Mouse (Mus musculus) neutrophil, adult 5-6 weeks (primary cell): ENCODE results near the gene Apeh. TPM values are rescaled to one million over a fixed set of nuclear protein-coding genes. Genes with fewer than 3 reads are reported as not detected.
"Not testable (repeated sequence)": the region's sequence is repeated elsewhere in the genome, so short reads cannot be mapped to it uniquely, and the experiment has no call there.

Experiments used
- ATAC-seq: fragments of 151-379, 151-347 bp; 2 replicates; pipeline ENCODE4 v1.8.0; 2017; ENCODE audit warnings: mild to moderate bottlenecking, moderate TSS enrichment; ENCODE audit not compliant: insufficient number of reproducible peaks, poor library complexity, low FRiP score, severe bottlenecking; ENCODE audit errors: extremely low read depth
- total RNA-seq: library from RNA; stranded (forward); fragments of 200-1000 nt; gene quantifications from 2 replicates; pipeline ENCODE4 v1.2.3, GENCODE M21; 2017

Apeh gene
- 74.5 and 116 TPM in 2 replicates for total RNA-seq

DNA sequence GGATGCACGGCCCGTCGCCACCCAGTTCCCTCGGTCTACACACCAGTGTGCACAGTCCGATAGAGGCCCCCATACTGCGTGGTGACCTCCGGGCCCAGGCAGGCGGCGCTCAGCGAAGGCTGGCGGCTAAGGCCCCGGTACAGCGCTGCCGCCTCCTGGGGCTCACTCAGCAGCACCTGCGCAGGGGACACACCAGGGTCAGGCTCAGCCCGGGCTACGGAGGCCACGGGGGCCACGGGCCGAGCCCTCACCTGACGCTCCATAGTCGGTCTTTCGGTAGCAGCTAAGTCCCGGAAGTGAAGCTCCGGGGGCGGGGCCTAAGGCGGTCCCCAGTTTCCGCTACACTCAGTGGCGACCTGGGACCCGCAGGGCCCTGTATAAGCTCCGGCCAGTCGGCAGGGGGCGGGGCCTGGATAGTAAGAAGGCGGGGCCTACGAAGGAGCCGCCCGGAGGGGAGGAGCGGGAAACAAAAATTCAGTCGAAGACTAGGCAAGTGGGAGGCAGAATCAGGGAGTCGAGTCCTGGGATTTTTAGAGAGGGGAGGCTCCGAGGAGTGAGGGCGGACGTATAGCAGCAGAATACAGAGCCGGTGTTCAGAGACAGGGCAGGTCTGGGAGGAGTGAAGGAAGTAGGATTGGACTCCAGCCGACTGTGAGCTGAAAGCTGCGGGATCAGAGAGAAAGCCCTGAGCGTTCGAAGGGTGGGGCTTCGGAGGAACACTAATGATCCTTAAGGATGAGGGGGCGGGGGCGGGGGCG, at the start of gene Apeh:
Gene Apeh (minus strand): TSS at position 423 of the 758 bp plus-strand sequence.
- peak; percentile 84 for ATAC-seq

DNA sequence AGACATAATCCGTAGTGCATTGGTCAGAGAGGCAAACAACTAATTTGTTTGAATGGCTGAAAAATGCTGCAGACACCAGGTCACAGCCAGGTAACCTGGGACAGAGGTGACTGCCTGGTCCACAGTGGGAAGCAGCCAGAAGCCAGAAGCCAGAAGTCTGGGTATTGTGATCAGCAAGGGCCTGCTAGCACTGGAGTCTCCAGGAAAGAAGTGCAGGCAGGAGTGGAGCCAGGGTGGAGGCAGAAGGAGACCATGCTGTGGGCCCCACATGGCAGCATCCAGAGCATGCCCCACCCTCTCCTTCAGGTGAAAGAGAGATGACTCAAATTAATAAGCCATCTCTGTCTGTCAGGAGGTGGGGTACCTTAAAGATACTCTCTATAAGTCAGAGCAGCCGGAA, 49.1 kb upstream of the Apeh start:
- ATAC-seq: no peak

DNA sequence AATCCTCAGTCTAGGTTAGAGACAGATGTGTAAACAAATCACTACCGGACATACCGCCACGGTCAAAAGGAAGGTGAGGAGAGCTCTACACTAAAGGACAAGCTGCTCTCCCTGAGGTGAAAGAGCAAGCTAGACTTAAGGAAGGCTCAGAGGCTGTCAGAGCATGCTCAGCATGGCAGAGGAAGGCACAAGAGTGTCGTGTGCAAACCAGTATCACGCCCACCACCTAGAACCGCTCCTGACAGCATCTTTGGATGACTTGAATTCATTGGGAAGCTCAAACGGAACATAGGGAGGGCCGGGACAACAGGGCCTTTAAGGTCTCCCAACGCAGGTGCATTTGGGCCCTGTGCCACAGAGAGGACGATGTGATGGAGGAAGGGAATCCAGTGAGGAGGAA, 47.0 kb upstream of the Apeh start:
- no peak for ATAC-seq

DNA sequence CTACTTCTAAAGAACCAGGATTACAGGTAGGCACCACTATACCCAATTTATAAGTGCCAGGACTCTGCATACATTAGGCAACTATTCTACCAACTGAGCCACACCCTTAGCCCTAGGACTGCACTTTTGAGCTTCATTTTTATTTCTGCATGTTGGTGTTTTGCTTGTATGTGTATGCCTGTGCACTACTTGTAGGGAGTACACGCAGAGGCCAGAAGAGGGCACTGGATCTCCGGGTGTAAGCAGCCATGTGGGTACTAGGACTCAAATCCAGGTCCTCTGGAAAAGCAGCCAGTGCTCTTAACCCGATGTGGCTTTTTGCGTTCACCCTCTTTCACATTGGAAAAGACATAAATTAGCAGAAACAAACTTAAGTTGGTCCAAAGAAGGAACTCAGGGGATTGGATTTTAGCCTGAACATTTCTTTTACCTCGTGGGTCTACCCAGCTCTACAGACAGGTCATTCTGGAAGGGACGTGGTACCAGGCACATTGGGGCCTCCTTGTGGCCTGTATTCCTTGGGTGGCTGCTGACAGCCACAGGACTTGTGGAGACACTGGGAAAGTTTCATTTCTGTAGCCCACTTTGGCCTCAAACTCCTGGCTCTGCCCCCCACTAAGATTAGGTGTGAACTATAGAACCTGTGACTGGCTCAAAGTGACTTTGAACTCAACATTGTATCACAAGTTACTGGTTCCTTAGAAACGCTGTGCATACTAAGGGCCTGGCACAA, 45.7 kb upstream of the Apeh start:
- ATAC-seq: no peak

DNA sequence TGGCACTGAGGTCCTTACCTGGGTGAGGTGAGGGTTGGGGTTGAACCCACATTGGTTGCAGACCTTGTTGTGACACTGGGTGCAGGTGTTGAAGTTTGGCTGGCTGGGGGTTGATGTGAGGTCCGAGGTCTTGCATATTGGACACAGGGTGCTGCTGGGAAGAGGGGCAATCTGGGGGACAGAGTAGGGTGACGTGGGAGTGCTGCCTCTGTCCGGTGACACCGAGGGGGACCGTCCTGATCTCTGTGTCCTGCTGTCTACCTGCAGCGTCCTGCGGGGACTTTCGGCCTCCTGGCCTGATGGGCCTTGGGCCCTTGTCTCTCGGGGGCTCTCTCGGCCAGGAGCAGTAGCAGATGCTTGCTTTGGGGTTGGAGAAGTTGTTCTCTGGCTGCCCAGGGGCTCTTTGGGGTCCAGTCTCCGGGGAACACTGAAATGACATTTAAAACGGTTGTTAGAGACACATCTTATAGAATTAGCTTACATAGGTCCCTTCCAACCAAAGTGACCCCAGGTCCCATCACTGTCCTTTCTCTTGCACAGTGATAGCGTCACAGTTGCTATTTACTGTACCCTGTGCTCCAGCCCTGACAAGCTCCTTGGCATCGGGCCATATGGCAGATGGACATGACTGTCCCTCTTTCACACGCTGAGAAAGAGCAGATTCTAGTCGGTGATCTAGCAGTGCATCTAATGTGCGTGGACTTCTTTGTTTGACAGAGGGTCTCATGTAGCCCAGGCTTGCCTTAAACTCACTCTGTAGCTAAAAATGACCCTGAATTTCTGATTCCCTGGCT, 45.0 kb upstream of the Apeh start:
- no peak for ATAC-seq

DNA sequence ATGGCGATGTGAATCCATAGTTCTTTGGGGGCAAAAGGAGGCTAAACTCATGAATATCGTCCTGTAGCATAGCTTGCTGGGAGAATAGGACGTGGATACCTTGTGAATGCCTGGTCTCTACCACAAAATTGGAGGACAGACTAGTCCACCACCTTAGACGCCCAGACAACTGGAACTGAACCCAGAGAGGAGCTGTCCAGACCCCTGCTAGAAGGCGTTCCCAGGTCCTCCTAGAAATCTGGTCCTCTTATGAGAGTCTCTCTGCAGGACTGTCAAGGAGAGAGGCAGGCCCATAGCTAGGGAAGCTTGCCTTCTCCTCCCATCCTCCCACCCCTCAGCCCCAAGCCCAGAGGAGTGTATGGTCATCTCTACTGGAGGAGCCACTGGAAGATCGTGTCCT, 43.7 kb upstream of the Apeh start:
- no peak for ATAC-seq

DNA sequence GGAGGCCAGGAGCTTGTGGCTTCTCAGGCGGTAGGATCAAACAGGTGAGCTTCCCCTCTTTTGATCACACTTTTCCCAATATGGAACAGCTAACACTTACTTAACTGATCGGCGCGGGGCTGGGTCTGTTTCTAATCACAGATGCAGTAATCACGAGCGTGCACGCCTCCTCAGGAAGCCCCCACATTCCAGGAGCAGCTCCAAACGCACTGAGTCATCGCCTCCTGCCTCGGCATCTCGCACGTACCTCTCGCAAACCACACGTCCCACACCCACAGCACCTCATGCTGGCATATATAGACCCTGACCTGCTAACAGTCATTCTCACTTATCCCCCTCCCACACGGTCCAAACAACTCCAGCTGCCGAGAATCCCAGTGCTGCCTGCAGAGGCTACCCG, 43.1 kb upstream of the Apeh start:
- ATAC-seq: no peak

DNA sequence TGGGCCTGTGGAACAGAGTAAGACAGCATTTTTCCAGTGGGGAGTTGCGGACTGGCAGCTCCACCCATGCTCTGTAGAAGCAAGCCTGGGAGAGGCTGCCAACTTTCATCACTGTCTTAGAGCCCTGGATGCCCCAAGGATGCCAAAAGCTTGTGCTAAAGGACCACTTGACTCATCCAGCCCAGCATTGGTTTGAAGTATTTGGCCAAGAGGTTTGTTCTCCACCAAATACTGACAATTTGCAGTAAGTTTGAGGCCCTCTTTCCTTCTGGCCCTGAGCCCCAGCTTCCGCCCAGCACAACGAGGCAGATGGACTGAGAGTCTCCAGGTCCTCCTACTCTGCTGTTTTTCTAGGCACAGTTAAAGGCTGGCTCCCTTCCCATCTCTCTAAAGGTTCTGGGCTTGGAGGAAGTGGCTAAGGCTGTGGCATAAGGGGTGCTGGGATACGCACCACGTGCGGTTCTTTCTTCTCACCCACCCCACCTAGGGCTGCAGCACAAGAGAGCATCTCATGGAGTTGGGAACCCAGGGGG, 42.6 kb upstream of the Apeh start:
- no peak for ATAC-seq

DNA sequence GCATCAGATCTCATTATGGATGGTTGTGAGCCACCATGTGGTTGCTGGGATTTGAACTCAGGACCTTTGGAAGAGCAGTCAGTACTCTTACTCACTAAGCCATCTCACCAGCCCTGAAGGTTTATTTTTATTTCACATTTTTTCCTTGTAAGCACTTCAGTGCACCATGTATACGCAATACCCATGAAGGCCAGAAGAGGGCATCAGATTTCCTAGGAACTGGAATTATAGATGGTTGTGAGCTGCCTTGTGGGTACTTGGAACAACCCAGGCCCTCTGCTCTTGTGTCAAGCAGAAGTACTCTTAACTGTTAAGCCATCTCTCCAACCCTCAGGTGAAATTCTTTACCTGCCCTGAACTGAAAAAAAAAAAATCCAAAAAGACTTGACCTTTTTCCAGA, 41.8 kb upstream of the Apeh start:
- peak; percentile 19; the same call in 1 of the 2 replicates for ATAC-seq

DNA sequence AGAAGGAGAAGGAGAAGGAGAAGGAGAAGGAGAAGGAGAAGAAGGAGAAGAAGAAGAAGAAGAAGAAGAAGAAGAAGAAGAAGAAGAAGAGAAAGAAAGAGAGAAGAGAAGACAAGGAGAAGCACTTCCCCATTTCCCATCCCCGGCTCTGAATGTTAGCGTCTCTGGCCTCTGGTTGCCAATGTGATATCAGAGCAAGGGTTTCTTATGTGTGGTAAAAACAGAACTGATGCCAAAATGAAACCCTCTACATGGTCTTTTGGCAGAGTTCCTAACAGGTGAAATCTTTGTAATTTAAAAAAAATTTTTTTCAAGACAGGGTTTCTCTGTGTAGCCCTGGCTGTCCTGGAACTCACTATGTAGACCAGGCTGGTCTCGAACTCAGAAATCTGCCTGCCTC, 41.3 kb upstream of the Apeh start:
- not testable (repeated sequence) for ATAC-seq

DNA sequence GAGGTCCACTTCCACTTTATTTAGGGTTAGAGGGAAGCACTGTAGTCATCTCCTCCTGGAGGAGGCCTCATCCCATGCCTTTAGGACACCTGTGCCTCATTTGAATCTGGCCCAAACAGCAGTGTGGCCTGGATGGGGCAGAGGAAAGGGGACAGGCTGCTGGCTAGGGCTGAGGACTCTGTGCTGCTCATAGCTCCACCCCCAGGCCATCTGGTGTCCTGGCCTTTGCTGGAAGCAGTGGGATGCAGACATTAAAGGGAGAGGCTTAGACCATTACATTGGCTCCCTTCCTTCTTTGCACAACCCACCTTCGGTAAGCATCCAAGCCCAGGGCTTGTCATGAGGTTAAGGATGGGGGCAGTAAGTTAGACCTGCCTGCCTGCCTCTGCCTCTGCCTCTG, 39.1 kb upstream of the Apeh start:
- ATAC-seq: no peak

DNA sequence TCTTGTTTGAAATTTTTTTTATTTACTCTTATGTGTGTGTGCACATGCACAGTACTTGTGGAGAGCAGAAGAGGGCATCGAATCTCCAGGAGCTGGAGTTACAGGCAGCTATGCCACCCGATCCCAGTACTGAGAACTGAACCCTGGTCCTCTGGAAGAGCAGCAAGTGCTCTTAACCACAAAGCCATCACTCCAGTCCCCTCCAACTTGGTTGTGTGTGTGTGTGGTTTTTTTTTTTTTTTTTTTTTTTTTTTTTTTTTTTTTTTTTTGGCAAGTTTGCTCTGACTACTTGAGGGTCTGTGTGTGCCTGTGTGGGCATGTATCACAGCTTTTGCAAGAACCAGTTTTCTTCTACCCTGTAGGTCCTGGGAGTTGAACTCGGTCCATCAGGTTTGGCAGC, 38.0 kb upstream of the Apeh start:
- ATAC-seq: no peak

DNA sequence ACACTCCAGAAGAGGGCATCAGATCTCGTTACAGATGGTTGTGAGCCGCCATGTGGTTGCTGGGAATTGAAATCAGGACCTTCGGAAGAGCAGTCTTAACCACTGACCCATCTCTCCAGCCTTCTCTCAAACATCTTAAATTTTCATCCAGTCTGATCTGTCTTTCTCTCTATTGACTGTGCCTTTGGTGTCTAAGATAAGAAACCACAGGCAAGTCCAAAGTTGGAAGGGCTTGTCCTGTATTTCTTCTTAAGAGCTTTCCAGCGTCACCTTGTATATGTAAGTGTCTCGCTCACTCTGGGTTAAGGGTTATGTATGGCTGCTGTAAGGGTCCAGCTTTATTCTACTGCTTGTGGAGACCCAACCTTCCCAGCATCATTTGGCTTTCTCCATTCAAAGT, 37.1 kb upstream of the Apeh start:
- ATAC-seq: no peak

DNA sequence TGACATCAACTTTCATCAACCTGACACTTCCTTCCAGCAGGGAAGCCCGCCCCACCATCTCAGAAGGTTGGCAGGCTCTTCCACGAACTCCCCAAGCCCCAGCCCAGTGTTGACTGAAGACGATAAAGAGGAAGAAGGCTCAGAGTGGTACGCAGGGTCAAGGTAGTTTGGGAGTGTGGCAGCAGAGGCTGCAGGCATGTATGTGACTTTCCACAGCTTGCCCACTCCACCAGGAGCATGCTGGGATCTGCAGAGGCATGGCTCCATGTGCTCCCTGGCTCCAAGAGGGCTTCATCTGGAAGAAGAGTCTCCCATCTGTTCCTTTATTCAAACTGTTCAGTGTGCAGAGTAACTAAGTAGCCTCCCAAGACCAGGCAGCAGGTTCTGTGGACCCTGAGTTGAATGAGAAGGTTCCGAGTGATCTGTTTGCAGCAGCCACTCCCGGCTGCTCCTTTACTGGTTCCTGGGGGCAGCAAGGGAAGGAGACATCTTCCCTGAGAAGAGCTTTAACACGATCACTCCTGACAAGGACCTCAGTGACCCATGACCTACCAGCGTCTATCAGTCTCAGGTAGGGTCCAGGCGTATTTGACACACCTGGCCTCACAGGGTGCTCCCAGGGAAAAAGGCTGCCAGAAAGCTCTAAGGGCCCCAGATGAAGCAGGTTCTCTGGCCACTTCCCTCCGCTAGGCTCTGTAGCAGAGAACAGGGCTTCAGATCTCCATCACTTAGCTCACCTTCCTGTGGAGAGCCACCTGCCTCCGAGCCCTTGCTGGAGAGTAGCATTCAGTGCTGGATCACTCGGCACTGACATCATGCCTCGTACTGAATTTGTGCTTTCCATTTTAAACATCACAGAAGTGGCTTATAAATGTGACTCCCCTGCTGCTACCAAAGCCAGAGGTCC, 34.9 kb upstream of the Apeh start:
- ATAC-seq: no peak

DNA sequence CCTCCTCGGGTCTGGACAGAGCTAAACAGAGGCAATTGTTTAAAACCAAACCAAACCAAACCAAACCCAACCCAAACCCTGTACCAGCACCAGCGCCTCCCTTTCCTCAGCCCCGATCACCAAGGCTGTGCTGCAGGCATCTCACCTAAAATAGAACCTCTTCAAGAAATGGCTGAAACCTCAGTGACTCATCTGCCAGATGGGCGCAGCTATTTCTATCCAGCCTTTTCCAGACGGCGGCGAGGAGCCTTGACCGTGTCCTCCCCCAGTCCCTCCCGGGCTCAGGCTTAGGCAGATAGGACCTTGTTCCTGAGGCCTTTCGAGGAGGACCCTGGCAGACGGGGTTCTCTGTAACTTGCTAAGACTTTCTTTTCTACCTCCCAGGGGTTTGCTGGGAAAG, 33.8 kb upstream of the Apeh start:
- ATAC-seq: no peak; the same call in 1 of the 2 replicates

DNA sequence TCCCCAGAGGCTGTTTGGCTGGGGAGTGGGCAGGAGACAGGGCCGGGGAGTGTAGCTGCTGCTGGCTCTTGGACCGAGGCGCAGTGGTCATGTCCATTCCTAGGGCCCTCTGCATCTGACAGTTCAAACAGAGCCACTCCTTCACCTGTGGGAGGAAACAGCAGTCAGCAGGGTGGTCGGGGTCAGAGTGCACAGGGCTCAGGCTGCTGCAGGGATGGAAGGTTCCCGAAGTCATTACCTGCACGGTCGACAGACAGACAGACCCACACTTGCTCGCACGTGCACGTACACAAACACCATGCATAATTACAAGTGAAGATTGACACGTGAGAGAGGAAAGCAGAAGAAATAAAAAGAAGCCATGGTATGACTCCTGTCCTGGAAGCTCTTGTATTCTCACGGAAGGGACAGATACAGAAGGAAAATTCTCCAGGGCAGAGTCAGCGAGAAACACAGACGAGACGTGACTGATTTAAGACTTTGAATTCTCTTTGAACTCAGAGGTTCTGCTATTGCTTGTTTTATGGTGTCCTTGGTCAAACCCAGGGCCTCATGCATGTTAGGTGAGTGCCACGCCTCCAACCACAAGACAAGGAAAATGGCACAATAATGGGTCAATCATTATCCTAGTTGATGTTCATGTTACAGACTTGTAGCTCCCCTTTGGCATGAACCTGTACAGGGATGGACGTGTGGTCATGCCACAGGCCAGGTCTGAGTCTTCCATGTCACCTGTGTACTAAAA, 32.2 kb upstream of the Apeh start:
- no peak for ATAC-seq

DNA sequence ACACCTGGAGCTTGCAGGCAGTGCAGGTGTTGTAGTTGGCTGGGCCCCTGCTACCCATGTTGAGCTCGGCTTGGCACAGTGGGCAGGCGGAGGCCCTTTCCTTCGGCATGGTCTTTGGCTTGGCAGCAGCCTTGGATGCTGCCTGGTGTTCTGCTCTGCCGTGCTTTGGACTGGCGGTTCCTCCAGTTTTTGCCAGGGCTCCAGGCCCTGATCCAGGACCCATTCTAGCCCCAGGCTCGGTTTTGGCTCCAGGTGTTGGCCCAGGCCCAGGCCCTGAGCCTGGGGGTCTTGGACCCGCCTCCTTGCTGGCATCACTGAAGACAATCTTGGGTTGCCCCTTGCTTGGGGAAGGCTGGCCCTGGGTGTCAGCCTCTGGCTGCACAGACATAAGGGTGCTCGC, 31.3 kb upstream of the Apeh start:
- no peak for ATAC-seq

DNA sequence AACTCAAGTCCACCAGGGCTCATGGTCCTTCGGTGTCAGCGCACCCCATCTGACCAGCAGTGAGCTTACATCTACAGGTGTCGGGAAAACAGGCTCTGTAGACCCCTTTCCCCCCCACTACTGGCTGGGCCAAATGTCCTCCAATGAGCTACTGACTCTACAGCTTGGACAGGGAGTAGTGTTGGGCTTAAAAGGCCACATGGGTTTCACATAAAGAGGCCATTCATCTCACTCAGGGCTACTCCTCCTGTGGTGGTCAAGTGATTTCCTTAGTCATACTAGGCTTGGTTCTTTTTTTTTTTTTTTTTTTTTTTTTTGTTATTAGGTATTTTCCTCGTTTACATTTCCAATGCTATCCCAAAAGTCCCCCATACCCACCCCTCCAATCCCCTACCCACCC, 29.5 kb upstream of the Apeh start:
- no peak for ATAC-seq
